Mouse (Mus musculus): ENCODE measurements around the gene Kcnc1. TPM values are rescaled to one million over a fixed set of nuclear protein-coding genes. Genes with fewer than 3 reads are reported as not detected.

The Kcnc1 gene
- 0.65 TPM for total RNA-seq (2023)

GRCm38 (mm10) chr7:46396231-46396927 is at the start of gene Kcnc1:
Kcnc1 (plus strand) TSS chr7:46396497.

GRCm38 (mm10) chr7:46376172-46377007 is 19.9 kb upstream of the Kcnc1 start, which contains the start of gene Myod1:
Myod1 (plus strand) TSS chr7:46376474.

Other genes with a start within 250 kb of the Kcnc1 start
- gene Abcc8, start 216.5 kb upstream of the Kcnc1 start, total RNA-seq (2023), result 0.68 TPM
- gene Ush1c, start 158.0 kb upstream of the Kcnc1 start, total RNA-seq (2023), result not detected
- gene Otog, start 155.5 kb upstream of the Kcnc1 start, total RNA-seq (2023), result 0.12 TPM
- gene Myod1, start 20.0 kb upstream of the Kcnc1 start, total RNA-seq (2023), result not detected
- gene Sergef, start 243.3 kb downstream of the Kcnc1 start, total RNA-seq (2023), result 20.0 TPM